Mouse (Mus musculus): ENCODE measurements at regions not wholly inside any gene's neighbourhood (a gene's known extent, or its start where the extent isn't known, plus 50 kb on each side); places are given as distances from the start of the nearest gene placed in this dataset.

- DNase-seq, result no peak
Observed at GRCm38 (mm10) chr6:143490019-143490418, 323.0 kb downstream of the Etnk1 start.

- no peak for DNase-seq
Observed at GRCm38 (mm10) chr6:143491380-143491779, 324.4 kb downstream of the Etnk1 start.

DNA sequence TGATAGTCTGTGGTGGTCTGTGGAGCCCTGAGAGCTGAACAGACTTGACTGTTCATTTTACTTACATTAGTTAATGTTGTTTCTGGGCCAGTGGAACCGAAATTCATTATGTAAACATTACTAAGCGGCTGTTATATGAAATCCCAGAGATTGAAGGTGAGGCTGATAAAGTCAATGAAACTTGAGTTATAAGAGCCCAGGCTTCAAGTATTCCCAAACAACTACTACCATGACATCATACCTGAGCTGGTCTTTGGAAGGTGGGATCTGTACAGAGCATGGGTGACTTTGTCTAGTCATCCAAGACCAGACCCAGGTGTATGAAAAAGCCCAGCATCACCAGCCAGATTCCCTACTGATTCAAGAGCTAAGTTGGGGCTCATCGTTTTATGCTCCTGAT is 326.5 kb downstream of the Etnk1 start:
- no peak for DNase-seq

DNA sequence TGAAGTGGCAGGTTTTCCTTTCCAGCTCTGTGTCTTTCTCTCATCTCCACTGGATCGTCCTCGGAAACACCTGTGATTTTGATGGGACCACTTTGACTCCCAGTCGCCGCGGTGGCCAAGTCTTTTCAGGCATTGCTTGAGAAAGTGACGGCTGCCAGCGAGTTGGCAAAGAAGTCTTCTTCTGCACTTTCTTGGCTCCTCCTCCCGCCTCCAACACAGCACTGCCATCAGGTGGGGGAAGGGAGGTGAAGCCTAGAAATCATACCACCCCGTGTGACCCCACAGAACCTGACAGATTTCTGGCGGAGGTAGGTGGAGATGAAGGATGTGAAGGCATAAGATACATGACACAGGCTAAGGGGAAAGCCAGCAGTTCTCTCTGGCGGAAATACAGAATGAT is 327.3 kb downstream of the Etnk1 start:
- DNase-seq, result no peak

GRCm38 (mm10) chr6:143494886-143495285 is 327.9 kb downstream of the Etnk1 start:
- DNase-seq, result no peak

- DNase-seq, result no peak
Observed at GRCm38 (mm10) chr6:143498764-143499163, 331.7 kb downstream of the Etnk1 start.

- no peak for DNase-seq
Observed at GRCm38 (mm10) chr6:143499259-143500043, 332.4 kb downstream of the Etnk1 start.

DNA sequence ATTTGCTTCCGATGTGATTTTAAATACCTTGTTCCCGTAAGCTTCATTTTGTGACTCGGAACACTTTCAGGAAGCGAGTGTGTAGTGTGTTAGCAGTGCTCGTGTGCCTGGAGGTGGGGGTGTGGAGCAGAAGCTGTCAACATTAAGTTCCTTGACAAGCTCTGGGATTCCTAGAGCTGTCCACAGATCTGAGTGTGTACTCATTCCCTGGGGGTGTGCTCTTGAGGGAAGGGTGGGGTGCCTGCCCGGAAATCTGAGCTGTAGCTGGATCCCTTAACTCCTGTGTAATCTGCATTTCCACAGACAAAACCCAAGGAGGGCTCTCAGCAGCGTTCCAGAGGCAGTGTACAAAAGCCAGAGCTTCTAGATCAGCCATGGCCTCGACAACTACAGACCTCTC is 335.8 kb downstream of the Etnk1 start:
- no peak for DNase-seq

DNA sequence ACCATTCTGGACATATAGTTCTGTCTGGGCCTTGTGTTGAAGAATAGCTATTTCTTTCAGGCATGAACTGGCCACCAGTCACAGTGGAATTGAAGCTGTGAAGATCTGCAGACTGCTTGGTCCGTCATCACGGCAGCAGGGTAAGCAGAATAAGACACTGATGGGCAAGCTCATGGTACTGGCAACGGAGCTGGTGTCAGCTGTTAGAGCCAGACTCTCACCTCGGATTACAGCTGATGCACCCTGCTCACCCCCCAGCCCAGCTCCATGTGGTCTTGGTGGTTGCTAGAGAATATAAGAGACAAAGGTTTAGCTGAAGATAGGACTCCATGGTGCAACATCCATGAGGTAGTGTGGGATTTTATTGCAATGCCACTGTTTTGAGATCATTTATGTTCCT is 336.9 kb downstream of the Etnk1 start:
- no peak for DNase-seq

- no peak for DNase-seq
Observed at GRCm38 (mm10) chr6:143513459-143513858, 346.4 kb downstream of the Etnk1 start.

GRCm38 (mm10) chr6:143515137-143515536 is 348.1 kb downstream of the Etnk1 start:
- DNase-seq, result no peak

- no peak for DNase-seq
Observed at GRCm38 (mm10) chr6:143516746-143517145, 349.7 kb downstream of the Etnk1 start.

GRCm38 (mm10) chr6:143518476-143518875 is 351.5 kb downstream of the Etnk1 start:
- no peak for DNase-seq

- DNase-seq, result no peak
Observed at GRCm38 (mm10) chr6:143519668-143520067, 352.6 kb downstream of the Etnk1 start.

- DNase-seq, result no peak
Observed at GRCm38 (mm10) chr6:143525092-143525491, 358.1 kb downstream of the Etnk1 start.

GRCm38 (mm10) chr6:143528898-143529297 is 361.9 kb downstream of the Etnk1 start:
- no peak for DNase-seq

DNA sequence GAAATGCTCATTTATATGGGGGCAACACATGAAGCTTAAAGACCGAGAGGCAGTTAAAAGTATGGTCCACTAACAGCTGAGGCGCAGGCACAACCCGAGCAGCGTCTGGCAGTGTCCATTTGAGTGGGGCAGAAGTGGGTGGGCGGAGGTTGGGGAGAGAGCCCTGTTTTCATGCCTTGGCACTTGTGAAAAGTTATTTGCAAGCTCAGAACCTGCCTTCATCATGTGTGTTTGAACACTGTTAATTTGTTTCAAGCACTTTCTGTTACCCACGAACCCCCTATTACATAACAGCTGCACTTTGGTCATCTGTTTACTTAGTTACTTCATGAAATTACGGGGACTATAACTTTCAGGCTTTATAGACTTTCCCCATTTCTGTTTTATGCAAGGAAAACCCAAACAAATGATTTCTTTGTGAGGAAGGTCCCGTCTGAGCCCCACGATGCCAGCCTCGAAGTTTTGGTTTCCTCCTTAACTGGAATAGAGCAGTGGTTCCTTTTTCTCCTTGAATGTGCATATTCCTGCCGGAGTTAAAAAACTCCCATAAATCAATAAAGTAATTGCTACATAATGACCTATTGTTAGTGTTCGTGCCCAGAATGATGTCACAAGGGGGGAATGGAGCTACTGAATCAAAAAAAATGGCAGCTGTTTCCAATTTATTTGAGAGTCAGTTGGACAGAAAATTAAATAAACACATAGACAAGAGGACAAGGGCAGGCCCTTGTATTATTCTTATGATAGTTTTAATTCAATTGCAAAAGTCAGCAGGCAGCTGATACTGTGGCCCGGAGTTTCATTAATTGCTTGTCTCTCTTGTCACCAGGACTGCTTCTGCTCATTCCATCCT is 363.6 kb downstream of the Etnk1 start:
- DNase-seq, result peak in 1 of 2 experiments; percentile 16

GRCm38 (mm10) chr6:143531477-143531876 is 364.5 kb downstream of the Etnk1 start:
- peak in 1 of 2 experiments; percentile 2 for DNase-seq

DNA sequence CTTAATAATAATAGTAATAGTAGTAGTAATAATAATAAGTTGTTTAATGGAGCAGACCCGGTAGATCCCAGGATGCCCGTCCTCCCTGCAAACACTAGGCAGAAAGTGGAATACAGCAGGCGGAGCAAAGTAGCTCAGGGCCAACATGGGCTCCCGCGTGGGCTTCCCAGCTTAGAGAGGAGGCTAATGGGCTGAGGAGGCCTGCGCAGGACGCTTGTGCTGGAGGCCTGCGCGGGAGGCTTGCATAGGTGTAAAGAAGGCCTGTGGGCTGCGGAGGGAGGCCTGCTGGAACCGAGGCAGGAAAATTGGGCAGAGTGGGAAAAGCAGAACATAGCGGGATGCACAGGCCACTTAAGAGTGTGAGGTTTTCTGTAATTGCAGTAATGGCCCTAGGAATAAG is 365.4 kb downstream of the Etnk1 start:
- DNase-seq, result no peak

DNA sequence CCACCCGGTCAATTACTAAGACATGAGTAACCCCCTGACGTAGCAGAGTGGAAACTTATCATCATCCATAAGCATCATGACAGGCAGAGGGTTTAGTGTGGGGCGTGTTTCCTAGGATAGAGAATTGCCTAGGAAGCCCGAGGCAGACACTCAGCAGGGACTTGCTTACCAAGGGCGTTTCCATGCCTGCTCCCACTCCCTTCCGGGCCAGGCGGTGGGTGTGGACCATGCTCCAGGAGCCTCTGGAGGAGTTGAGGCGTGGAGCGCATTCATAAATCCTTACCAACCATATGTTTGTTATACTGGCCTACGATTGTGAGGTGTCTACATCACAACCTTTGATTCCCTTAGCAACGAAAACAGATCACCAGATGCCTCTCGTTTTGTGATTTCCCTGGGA is 368.2 kb downstream of the Etnk1 start:
- DNase-seq, result no peak

- DNase-seq, result no peak
Observed at GRCm38 (mm10) chr6:143535726-143536125, 368.7 kb downstream of the Etnk1 start.

GRCm38 (mm10) chr6:143536525-143537293 is 369.7 kb downstream of the Etnk1 start:
- DNase-seq, result no peak

- DNase-seq, result no peak
Observed at GRCm38 (mm10) chr6:143547406-143547903, 380.4 kb downstream of the Etnk1 start.

All from kidney, postnatal 36 days (tissue).